Mouse (Mus musculus): ENCODE results near the gene Unc93a. TPM values are rescaled to one million over a fixed set of nuclear protein-coding genes. Genes with fewer than 3 reads are reported as not detected.
"Not testable (repeated sequence)": the region's sequence is repeated elsewhere in the genome, so short reads cannot be mapped to it uniquely, and the experiment has no call there.

Gene Unc93a
- not detected for total RNA-seq (2021)
- long read RNA-seq, experiment 1 = 0 reads
- long read RNA-seq, experiment 2 = 0 reads

DNA sequence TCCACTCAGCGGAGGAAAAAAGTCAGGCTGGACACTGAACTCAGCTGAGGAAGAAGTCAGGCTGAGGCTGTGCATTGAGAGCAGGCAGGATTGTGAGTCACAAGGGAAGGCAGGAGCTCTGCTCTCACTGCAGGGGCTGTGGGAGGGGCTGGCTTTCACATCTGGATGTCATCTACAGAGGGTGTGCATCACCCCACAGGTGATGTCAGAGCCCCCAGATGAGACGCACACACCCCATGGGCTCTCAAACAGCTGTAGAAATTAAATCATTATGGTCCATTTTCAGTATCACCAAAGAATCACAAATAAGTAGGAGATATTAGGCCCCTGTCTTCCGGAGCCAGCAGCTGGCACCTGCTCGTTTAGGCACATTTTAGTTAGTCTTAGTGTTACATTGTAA, at the start of gene Unc93a:
Gene Unc93a (minus strand): TSS at position 101 of the 400 bp plus-strand sequence.
- not testable (repeated sequence) for DNase-seq (ENCODE audit: low spot score)

DNA sequence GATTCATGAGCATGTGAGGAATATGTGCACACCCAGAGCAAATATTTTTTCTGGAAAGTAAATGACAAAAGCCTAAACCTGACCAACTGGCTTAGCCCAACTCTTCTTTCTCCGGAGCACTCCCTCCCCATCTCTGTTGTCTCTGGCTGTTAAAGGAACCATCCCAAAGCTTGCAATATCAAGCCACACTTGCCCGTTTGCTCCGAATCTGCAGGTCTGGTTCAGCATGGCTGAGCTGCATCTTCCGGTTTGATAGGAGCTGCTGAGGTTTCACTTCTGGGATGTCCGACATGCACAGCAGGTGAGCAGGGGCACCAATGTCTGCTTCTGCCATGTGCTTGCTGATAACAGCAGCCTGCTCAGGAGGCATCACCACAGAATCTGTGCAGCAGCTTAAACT, 48.9 kb upstream of the Unc93a start:
- not testable (repeated sequence) for DNase-seq (ENCODE audit: low spot score)

DNA sequence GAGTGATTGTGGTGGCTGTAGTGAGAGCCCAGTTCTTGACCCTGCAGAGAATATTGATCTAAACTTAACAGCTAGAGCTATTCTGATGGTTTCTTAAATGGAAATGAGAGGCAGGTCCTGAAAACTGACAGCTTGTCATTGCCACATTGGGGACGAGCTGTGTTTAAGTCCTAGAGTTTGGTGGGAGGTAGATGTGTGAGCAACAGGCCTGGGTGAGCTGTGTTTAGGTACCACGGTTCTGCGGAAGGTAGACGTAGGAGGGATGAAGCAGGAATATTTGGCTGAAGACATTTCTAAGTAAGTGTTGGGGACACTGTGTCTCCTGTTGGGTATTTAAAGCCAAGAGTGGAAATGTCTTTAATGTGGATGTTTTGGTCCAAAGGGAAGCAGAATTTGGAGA, 47.4 kb upstream of the Unc93a start:
- DNase-seq (ENCODE audit: low spot score) = not testable (repeated sequence)

DNA sequence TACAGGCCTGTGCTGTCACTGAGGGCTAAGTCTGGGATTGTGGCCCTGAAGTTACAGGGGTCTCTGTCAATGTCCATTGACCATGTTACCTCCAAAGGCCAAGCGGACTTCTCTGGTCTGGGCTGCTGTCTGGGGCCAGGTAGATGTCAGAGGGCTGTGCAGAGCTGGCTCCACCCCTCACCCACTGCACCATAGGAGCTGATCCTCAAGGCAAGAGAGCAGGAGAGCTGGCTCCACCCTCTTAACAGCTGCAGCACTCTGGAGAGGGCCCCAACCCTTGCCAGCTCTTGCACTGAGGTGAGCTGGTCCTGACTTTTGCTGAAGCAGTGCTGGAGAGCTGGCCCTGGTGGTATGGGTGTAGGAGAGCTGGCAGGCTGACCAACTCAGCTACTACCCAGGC, 46.2 kb upstream of the Unc93a start:
- not testable (repeated sequence) for DNase-seq (ENCODE audit: low spot score)

DNA sequence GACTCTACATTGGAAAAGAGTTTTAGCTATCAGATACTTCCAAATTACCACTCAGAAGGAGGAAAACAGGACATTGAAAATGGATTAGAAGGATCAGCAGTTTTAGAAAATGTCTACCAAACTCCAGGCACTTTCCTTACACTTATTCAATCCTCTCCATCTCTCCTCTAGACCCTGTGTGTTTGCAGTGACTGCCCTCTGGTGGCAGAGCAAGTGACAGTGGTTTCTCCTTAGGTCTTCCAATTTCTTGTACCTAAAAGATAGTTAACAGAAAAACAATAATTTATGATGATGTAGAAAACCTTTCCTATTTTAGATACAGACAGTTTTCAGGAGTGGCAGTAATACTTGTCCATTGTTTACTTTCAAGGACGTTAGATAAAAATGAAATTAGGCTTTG, 44.0 kb upstream of the Unc93a start:
- DNase-seq (ENCODE audit: low spot score) = not testable (repeated sequence)

DNA sequence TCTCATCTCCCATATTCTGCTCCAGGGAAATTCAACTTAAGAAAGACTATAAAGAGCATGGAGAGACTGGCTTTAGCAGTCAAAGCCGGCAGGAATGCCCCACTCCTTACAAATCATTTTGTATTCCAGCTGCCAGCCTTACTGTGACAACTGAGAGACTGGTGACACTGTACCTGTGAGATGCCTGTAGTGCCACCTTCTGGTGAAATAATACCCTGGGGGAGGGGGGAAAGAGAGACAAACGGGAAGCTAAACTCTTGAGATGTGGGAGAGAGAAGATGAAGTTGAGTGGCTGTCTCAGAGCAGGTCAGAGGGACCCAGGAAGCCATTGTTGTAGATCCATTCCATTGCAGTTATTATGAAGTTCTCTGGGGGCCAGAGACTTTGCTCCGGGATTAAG, 42.4 kb upstream of the Unc93a start:
- DNase-seq (ENCODE audit: low spot score) = not testable (repeated sequence)

DNA sequence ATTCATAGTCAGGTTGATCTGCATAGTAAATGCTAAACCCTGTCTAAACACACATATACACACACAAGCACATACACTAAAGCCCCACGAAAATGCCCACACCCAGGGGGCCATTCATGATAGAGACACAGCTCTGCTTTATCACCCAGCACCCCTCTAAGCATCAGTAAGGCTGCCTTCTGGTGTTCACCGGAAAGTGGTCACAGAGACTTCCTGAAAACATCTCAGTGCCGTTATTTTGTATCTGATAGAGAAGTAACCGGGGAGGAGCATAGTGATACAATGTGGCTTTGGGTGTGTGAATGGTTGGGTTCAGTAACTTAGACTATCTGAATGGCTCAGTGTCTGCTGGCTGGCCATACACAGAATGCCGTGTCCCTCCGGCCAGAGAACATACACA, 42.0 kb upstream of the Unc93a start:
- not testable (repeated sequence) for DNase-seq (ENCODE audit: low spot score)

DNA sequence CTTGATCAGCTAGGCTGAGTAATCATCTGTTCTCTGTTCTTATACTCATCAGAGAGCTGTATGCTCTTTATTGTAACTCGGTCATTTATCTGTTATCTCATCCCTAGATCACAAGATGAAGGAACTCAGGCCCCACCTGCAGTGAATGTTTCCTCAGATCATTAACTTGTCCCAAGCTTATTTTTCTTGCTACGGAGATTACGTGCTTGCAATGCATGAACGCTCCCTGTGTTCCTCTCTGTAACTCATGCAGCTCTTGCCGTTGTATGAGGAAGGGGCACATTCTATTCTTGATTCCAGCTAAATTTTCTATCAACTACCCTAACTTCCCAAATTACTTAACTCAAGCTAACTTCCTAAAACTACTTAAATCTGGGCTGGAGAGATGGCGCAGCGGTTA, 14.5 kb upstream of the Unc93a start:
- DNase-seq (ENCODE audit: low spot score) = not testable (repeated sequence)

DNA sequence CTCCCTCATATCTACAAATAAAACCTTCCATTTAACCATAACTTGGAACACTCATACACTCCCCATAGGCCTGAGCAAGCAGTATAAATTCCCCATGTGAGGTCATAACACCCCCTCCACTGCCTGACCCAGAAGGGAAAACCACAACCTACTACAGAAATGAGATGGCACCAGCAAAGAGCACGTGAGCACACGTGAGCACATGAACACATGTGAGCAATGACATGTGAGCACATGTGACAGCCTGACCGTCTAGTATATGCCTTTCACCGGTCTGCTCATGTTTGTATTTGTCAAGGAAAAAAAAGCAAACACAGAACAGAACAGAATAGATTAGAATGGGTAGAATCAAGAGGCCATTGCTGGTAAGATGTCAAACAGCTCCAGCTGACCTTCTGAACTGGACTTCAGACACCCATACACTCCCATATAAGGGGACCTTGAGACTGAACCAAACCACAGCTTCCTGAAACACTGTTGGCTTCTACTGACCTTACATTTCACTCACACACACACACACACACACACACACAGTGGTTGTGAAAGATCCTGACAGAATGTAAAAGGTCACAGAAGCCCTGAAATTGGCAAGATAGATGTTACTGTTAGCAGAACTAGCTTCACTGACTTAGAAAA, 13.1 kb upstream of the Unc93a start:
- not testable (repeated sequence) for DNase-seq (ENCODE audit: low spot score)

DNA sequence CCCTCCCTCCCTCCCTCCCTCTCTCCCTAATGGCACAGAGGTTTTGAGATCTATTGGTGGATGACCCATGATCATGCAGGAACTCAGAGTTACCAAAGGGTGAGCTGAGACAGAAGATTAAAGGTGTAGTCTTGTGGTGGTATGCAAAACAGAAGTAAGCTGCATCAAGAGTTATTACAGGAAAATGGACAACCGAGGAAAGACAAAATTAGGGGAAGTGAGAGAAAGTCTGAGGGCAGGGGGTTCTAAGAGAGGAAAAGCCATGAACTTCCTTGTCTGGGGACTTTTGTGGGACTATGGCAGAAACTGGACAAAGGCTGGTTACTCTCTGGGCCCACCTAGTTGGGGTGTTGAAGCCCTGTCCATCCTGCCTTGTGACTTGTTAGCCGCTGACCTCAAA, 11.1 kb upstream of the Unc93a start:
- not testable (repeated sequence) for DNase-seq (ENCODE audit: low spot score)

DNA sequence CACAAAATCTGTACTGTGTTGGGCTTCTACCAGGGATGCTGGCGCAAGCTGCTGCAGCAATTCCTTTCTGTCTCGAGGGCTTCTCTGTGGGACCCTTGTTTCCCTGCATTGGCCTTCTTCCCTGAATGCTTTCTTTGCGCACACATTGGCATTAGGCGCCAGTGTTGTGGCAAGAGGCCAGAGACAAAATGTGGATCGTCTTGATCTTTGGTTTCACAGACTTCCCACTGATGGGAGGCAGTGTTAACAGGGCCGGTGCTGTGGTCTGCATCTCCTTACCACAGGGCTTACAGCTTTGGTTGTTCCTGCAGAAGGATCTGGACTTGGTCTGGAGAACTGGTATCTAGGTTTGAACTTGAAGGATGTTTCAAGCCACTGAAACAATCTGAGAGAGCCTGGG, 3.7 kb upstream of the Unc93a start:
- not testable (repeated sequence) for DNase-seq (ENCODE audit: low spot score)

DNA sequence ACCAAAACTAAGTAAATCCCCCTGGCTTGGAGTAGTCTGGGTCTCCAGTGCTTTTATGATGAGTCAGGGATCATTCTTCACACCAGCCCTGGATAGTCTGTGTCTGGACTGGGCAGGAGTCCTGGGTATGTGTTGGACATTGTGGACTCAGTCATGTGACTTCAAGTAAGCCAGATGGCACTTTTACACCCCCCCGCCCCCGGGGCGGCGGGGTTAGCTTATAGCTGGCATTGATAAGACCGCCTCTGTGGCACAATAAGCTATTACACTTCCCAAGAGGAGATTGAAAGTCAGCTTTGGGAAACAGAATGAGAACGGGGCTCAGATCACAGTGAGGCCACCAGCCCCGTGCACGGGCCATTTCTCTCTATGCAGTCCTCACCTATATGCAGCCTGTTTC, 742 bp upstream of the Unc93a start:
- not testable (repeated sequence) for DNase-seq (ENCODE audit: low spot score)

DNA sequence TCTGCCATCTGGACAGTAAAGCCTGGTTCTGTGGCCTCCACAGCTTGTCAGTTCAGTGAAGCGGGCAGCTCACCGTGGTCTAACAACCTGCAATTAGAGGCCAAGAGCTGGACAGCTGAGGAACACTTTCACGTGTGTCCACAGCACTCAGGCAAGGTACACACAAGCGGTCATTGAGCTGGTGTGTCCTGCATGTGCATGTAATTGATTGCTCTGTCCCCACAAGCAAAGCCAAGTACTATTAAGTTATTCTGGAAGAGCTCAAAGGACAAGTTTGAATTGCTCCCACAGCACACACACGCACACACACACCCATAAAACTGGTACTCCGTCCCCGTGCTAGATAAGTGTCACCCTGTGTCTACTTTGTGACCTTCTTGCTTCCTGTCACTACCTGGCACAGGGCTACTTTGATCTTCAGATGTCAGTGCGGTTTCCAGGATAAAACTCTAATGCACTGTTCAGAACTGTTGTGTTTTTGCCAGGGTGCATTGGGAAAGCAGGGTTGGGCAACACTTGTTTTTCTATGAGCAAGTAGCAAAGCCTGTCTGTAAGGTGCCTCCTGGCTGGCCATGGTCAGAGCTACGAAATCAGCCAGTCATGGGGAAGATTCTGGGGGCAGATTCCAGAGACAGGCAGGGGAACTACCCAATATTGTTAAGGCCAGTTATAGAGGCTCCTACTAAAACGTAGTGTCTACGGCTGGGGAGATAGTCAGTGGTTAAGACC, 1.7 kb downstream of the Unc93a start:
- not testable (repeated sequence) for DNase-seq (ENCODE audit: low spot score)

DNA sequence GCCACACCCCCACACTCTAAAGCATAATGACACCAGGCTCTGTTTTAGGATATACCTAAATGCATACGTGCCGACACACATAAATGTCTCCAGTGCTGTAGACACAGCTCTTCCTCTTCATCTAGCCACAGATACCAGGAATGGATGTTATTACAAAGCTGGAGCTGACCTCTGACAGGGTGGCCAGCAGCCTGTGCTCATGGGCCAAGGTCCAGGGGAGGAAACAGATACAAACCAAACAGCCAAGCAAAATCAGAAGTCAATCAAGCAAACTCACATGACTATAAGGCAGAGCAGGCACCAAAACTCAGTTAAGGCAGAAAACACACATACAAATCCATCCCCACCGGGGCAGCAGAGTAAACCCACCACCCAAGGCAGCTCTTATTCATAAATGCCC, 2.3 kb downstream of the Unc93a start:
- DNase-seq (ENCODE audit: low spot score) = not testable (repeated sequence)

DNA sequence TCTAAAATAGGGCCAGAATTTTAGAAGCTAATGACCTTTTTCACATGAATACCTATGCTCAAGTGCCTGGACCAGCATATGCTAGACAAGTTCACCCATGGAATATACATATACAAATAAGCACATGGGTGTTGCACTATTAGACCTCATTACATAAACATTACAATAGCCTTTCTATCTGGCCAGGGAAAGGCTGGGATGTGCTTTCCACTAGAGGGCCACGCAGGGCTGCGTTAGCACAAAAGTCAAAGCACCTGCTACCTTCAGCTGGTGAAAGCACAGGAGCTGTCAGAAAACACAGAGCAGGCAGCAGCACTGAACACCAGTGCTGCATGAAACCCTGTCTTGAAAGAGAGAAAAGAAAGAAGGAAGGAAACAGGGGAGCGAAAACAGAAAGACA, 7.4 kb downstream of the Unc93a start:
- DNase-seq (ENCODE audit: low spot score) = not testable (repeated sequence)

DNA sequence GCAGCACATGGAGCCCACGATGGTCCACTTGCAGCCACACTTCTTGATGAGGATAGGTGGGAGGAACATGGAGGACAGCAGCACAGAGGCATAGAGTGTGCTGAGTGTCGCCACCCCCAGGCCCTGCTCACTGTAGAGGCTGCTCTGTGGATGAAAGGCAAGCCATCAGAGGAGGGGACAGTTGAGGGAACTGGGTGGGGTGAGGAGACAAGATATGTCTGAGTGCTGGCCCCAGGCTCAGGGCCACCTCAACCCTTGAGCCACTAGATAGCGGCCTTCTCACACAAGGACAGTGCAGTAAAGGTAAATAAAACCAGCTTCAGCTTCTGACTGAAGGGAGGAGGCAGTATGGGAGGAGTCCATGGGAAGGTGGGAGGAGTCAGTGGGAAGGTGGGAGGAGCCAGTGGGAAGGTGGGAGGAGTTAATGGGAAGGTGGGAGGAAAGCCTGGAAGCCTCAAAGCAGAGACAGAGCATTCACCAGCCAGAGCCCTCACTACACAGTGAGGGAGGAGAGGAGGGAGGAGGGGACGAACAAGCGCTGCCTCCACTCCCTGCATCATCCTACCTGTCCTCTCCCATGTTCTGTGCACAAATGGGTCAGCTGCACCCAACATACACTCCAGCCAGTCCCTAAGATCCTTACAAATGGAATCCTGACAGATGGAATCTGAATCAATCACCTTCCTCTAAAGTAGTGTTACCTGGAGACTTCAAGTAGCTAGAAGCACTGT, 8.1 kb downstream of the Unc93a start:
- not testable (repeated sequence) for DNase-seq (ENCODE audit: low spot score)

DNA sequence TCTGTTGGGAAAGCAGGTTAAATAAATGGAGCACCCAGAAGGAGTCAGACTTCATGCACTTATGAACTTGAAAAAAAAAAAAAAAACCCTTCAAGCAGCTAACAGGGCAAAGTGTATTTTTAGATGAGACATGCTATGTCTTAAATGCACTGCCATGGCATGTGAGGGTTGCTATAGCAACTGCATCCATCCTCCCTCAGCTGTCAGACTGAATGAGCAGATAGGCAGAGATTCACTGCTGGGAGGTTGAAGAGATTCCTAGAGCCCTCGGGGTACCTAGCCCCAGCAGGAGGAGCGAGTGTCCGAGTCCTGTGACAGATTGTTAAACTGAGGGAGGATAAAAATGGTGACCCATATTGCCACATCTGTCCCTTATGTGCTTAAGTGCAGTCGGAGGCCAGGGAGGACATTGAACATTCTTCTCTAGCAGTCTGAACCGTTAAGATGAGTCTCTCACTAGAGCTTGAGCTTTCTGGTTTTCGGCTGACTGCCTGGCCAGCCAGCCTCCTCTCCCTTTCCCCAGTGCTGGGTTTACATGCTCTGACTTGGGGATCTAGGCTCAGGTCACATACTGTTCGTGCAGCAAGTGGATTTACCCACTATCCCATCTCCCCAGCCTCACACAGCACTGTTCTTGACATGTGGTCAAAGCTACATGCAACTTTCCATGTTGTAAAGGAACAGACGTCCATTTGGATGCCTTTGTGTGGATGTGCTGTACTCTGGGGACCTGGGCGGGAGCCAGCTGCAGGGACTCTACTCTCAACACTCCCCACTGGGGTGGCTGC, 18.9 kb downstream of the Unc93a start:
- DNase-seq (ENCODE audit: low spot score) = not testable (repeated sequence)

DNA sequence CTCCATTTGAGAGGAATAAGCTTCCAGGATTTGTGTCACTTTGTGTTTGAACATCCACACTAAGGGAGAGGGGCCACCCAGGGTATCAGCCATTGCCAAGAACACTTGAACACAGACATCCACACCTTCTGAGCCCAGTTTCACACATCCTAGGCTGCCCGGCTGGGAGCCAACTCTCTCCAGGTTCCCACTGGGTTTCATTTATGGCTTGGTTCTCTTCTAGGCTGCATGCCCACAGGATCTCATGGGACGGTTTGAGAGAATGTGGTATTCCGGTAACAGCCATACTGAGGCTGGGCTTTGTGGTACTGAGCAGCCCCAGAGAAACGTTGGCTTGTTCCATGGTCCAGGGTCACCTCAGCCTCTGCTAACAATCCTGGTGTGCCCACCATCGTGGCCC, 25.0 kb downstream of the Unc93a start:
- not testable (repeated sequence) for DNase-seq (ENCODE audit: low spot score)

DNA sequence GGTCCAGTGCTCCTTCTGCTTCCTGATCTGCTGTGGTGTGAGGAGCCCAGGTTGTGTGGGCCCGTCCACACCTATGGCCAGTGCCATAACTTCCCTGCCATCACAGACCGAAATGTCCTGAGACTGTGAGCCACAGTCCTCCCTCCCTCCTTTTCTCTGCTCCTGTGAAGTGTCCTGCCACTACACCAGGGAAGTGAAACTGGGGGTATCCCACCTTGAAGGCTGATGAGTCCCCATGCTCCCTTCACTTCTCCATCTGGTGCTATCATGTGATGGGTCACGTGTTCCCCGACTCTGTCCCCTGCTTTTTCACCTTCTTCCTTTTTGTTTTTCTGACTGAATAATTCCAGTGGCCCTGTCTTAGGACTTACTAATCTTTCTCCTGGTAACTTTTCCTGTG, 38.6 kb downstream of the Unc93a start:
- DNase-seq (ENCODE audit: low spot score) = not testable (repeated sequence)

DNA sequence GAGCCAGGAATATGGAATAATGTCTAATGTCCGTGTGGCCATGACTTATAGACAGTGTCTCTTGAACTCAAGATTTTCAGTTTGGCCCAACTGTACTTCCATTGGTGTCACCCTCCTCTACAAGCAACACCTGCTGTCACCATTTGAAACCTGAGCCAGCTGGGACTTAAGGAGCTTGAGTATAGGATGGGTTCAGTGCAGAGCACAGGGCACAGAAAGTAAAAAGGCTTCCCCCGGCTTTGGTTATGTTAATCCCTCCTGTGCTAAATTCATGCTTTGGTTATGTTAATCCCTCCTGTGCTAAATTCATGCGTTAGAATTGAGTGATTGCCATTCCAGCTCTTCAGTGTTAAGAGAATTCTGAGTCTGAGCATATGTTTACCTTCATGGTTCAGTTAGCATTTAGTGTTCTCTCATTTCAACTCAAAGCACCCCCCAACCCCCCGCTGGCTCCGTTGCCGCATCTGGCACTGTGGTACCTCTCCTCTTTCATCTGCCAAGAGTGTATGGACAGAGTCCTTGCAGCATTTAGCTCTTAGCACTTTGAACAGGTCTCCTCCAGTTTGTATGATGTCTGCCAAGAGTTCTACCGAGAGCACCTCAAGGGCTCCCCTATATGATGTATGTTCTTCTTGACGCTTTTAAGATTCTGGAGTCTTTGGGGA, 39.4 kb downstream of the Unc93a start:
- not testable (repeated sequence) for DNase-seq (ENCODE audit: low spot score)

DNA sequence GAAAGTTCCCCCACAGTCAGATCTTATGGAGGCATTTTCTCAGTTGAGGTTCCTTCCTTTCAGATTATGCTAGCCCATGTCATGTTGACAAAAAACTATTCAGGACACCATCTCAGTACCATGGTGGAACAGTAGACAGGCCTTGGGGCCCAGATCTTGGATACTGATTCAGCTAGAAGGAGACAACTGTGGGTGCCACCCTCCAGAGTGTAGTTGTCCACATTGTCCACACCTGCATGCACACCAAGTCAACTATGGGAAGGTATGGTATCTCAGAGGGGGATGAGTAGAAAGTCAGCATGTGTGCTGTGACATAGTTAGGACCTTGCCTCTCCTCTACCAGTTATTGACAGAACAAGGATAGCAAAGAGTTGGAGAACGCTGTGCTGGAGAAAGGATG, 40.1 kb downstream of the Unc93a start:
- DNase-seq (ENCODE audit: low spot score) = not testable (repeated sequence)
